Mouse (Mus musculus): ENCODE measurements around the gene Ribc2. TPM values are rescaled to one million over a fixed set of nuclear protein-coding genes. Genes with fewer than 3 reads are reported as not detected.

Gene Ribc2
- polyA plus RNA-seq (2015; fragmentation: Nextera tagmentation; extraction: Ambion mirVana): 0.56 and 1.2 TPM in 2 replicates

GRCm38 (mm10) chr15:85131275-85132192 is at the start of gene Ribc2, which contains the start of gene Smc1b:
Gene Ribc2 (plus strand): TSS chr15:85132078.
Gene Smc1b (minus strand): TSS chr15:85131964.
- Histone ChIP-seq H3K4me3 (ENCODE audit: low read depth, low read length) (no peak within 1 kb of the TSS), H3K4me1 (ENCODE audit: insufficient read depth, low read depth, low read length) (0 out of 2 replicates have a peak, but pooled peaks cover 2% of the 10 kb centered on the region), H3K27me3 (replicated peaks; ENCODE audit: insufficient read depth, low read length) (no peaks in the 10 kb centered on the region), H3K9me3 (ENCODE audit: low read length) (no peaks in the 10 kb centered on the region), H3K9ac (replicated peaks; ENCODE audit: low read depth) (no peak within 1 kb of the TSS), H3K4me2 (replicated peaks; ENCODE audit: low read depth, low read length) (peak within 1 kb of the TSS; percentile 33), H3K27ac (ENCODE audit: low read length) (no peak within 1 kb of the TSS), H3K36me3 (ENCODE audit: insufficient read depth, low read length) (no peaks in the 10 kb centered on the region)
- DNase-seq (ENCODE audit: low spot score) (peak; percentile 81), ATAC-seq (no peak)
- 30% methylated on average over 54 of the region's 58 CpGs for WGBS
- peak; percentile 56 for TF ChIP-seq EP300 (IDR thresholded peaks at IDR 0.05)
- TF ChIP-seq CTCF (IDR thresholded peaks at IDR 0.05): no peak

DNA sequence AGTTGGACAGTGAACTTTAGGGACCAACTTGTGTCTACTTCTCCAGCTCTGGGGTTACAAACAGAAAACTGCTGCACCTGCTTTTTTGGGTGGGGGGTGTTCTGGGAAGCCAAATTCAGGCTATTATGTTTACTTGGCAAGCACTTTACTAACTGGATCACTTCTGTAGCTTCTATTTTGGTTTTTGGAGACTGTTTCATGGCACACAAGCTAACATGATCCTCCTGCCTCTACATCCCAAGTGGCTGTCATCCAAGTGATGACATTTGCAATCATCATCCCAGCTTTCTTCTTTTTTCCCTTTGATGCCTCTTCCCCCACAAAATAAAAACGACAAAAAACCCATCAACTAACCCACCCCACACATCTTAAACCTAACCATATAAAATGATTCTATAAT is 46.2 kb upstream of the Ribc2 start:
- no peaks in the 10 kb centered on the region for H3K27me3 ChIP-seq (replicated peaks; ENCODE audit: insufficient read depth, low read length)
- ATAC-seq (no peak), DNase-seq (ENCODE audit: low spot score) (no peak)
- H3K9ac ChIP-seq (replicated peaks; ENCODE audit: low read depth): no peak overlapping the region
- H3K9me3 ChIP-seq (ENCODE audit: low read length): no peaks in the 10 kb centered on the region
- no peak overlapping the region for H3K27ac ChIP-seq (ENCODE audit: low read length)
- no peak overlapping the region for H3K4me2 ChIP-seq (replicated peaks; ENCODE audit: low read depth, low read length)
- TF ChIP-seq CTCF (IDR thresholded peaks at IDR 0.05) (no peak), EP300 (IDR thresholded peaks at IDR 0.05) (no peak)
- no peaks in the 10 kb centered on the region for H3K36me3 ChIP-seq (ENCODE audit: insufficient read depth, low read length)
- H3K4me1 ChIP-seq (ENCODE audit: insufficient read depth, low read depth, low read length): no peaks in the 10 kb centered on the region
- WGBS: 75% methylated on average over 1 of the region's 1 CpGs
- H3K4me3 ChIP-seq (ENCODE audit: low read depth, low read length): no peak overlapping the region

GRCm38 (mm10) chr15:85132193-85132520 is 279 bp downstream of the Ribc2 start:
- no peak for ATAC-seq
- H3K4me1 ChIP-seq (ENCODE audit: insufficient read depth, low read depth, low read length): 0 out of 2 replicates have a peak, but pooled peaks cover 2% of the 10 kb centered on the region
- no peak overlapping the region for H3K9ac ChIP-seq (replicated peaks; ENCODE audit: low read depth)
- WGBS: 19% methylated on average over 10 of the region's 10 CpGs
- H3K36me3 ChIP-seq (ENCODE audit: insufficient read depth, low read length): no peaks in the 10 kb centered on the region
- no peak overlapping the region for H3K27ac ChIP-seq (ENCODE audit: low read length)
- no peaks in the 10 kb centered on the region for H3K9me3 ChIP-seq (ENCODE audit: low read length)
- H3K4me2 ChIP-seq (replicated peaks; ENCODE audit: low read depth, low read length): peak overlapping the region; percentile 33
- TF ChIP-seq EP300 (IDR thresholded peaks at IDR 0.05): no peak
- no peak for TF ChIP-seq CTCF (IDR thresholded peaks at IDR 0.05)
- H3K4me3 ChIP-seq (ENCODE audit: low read depth, low read length): no peak overlapping the region
- H3K27me3 ChIP-seq (replicated peaks; ENCODE audit: insufficient read depth, low read length): no peaks in the 10 kb centered on the region
- DNase-seq (ENCODE audit: low spot score): no peak

- 33% methylated on average over 9 of the region's 9 CpGs for WGBS
- Histone ChIP-seq H3K27ac (ENCODE audit: low read length) (no peak overlapping the region), H3K36me3 (ENCODE audit: insufficient read depth, low read length) (no peaks in the 10 kb centered on the region), H3K4me3 (ENCODE audit: low read depth, low read length) (no peak overlapping the region), H3K9me3 (ENCODE audit: low read length) (no peaks in the 10 kb centered on the region), H3K4me1 (ENCODE audit: insufficient read depth, low read depth, low read length) (0 out of 2 replicates have a peak, but pooled peaks cover 2% of the 10 kb centered on the region), H3K27me3 (replicated peaks; ENCODE audit: insufficient read depth, low read length) (no peaks in the 10 kb centered on the region), H3K9ac (replicated peaks; ENCODE audit: low read depth) (no peak overlapping the region), H3K4me2 (replicated peaks; ENCODE audit: low read depth, low read length) (no peak overlapping the region)
- no peak for DNase-seq (ENCODE audit: low spot score)
- no peak for ATAC-seq
- TF ChIP-seq CTCF (IDR thresholded peaks at IDR 0.05): no peak
- no peak for TF ChIP-seq EP300 (IDR thresholded peaks at IDR 0.05)
These were observed 3.3 kb downstream of the Ribc2 start for GRCm38 (mm10) chr15:85135143-85135542.

DNA sequence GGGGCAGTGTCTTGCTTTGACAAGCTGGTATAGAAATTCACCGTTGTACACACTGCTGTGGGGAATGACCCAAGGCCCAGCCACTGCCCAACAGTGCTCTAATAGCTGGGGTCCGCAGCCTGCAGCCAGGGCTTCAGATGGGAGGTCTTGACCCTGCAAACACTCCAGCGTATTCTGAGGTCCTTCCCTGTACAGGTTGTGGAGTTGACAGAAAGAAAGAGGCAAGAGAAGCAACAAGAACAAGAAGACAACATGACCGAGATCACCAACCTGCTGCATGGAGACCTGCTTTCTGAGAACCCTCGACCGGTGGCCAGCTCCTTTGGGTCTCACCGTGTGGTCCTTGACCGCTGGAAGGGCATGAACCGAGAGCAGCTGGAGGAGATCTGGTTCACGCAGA is 9.4 kb downstream of the Ribc2 start:
- ATAC-seq (no peak), DNase-seq (ENCODE audit: low spot score) (no peak)
- TF ChIP-seq EP300 (IDR thresholded peaks at IDR 0.05) (no peak), CTCF (IDR thresholded peaks at IDR 0.05) (no peak)
- no peaks in the 10 kb centered on the region for H3K27me3 ChIP-seq (replicated peaks; ENCODE audit: insufficient read depth, low read length)
- H3K36me3 ChIP-seq (ENCODE audit: insufficient read depth, low read length): no peaks in the 10 kb centered on the region
- 69% methylated on average over 10 of the region's 10 CpGs for WGBS
- H3K4me1 ChIP-seq (ENCODE audit: insufficient read depth, low read depth, low read length): no peaks in the 10 kb centered on the region
- no peak overlapping the region for H3K9ac ChIP-seq (replicated peaks; ENCODE audit: low read depth)
- H3K4me2 ChIP-seq (replicated peaks; ENCODE audit: low read depth, low read length): no peak overlapping the region
- no peak overlapping the region for H3K4me3 ChIP-seq (ENCODE audit: low read depth, low read length)
- H3K27ac ChIP-seq (ENCODE audit: low read length): no peak overlapping the region
- no peaks in the 10 kb centered on the region for H3K9me3 ChIP-seq (ENCODE audit: low read length)

DNA sequence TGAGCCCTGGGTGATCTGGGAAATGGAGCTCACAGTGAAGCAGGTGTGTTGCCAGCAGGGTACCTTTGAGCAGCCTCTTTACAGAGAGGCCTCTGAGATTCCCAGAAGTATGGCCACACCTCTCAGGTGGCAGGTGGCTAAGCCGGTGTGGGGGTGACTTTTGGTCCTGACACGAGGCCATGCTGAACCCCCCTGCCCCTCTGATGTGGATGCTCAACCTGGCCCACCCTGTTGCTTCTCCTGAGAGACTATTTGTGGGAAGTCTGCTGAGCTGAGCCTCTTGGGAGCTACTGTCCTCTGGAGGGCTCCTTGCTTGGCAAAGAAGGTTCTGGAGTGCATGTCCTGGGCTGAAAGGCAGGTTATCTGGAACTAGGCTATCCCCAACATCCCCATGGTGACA is 10.6 kb downstream of the Ribc2 start:
- H3K9me3 ChIP-seq (ENCODE audit: low read length): no peaks in the 10 kb centered on the region
- no peaks in the 10 kb centered on the region for H3K27me3 ChIP-seq (replicated peaks; ENCODE audit: insufficient read depth, low read length)
- DNase-seq (ENCODE audit: low spot score) (no peak), ATAC-seq (no peak)
- no peak overlapping the region for H3K4me3 ChIP-seq (ENCODE audit: low read depth, low read length)
- no peak overlapping the region for H3K27ac ChIP-seq (ENCODE audit: low read length)
- H3K9ac ChIP-seq (replicated peaks; ENCODE audit: low read depth): no peak overlapping the region
- H3K36me3 ChIP-seq (ENCODE audit: insufficient read depth, low read length): no peaks in the 10 kb centered on the region
- TF ChIP-seq CTCF (IDR thresholded peaks at IDR 0.05): no peak
- no peak for TF ChIP-seq EP300 (IDR thresholded peaks at IDR 0.05)
- H3K4me2 ChIP-seq (replicated peaks; ENCODE audit: low read depth, low read length): no peak overlapping the region
- WGBS: 50% methylated on average over 2 of the region's 2 CpGs
- H3K4me1 ChIP-seq (ENCODE audit: insufficient read depth, low read depth, low read length): no peaks in the 10 kb centered on the region
